Mouse (Mus musculus): ENCODE results near the gene Ryr3. TPM values are rescaled to one million over a fixed set of nuclear protein-coding genes. Genes with fewer than 3 reads are reported as not detected.
"Not testable (repeated sequence)": the region's sequence is repeated elsewhere in the genome, so short reads cannot be mapped to it uniquely, and the experiment has no call there.

Gene Ryr3
- total RNA-seq, 2 experiments from 2014 or later = 17.9 to 18.4 TPM

GRCm38 (mm10) chr2:113095184-113095583 lies 121.7 kb downstream of the Ryr3 start:
- no peak for DNase-seq

DNA sequence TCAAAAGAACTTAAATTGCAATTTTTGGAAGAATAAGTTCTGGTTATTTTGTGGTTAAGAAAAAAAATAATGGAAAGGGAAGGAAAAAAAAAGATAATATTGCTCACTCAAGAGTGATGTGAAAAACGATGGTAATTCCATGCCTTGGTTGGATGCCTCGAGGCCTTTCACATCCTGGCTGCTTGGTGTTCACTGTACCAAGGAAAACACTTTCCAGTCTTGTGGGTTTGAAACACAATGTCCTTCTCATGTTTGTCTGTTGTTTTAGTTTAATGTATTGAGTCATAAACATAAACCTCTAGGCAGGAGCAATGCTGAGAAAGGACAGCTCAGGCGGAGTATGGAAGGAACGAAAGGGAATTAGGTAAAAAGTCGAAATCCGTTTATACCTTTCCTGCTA lies 122.8 kb downstream of the Ryr3 start:
- no peak for DNase-seq

- DNase-seq = no peak
Observed at GRCm38 (mm10) chr2:113092756-113093155, 124.1 kb downstream of the Ryr3 start.

DNA sequence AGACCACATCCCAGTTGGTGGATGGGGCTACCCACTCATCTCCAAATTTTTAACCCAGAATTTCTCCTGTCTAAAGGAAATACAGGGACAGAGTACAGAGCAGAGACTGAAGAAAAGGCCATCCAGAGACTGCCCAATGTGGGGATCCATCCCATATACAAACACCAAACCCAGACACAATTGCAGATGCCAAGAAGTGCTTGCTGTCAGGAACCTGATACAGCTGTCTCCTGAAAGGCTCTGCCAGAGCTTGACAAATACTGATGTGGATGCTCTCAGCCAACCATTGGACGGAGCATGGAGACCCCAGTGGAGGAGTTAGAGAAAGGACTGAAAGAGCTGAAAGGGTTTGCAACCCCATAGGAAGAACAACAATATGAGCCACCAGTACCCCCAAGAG lies 125.6 kb downstream of the Ryr3 start:
- DNase-seq = not testable (repeated sequence)

DNA sequence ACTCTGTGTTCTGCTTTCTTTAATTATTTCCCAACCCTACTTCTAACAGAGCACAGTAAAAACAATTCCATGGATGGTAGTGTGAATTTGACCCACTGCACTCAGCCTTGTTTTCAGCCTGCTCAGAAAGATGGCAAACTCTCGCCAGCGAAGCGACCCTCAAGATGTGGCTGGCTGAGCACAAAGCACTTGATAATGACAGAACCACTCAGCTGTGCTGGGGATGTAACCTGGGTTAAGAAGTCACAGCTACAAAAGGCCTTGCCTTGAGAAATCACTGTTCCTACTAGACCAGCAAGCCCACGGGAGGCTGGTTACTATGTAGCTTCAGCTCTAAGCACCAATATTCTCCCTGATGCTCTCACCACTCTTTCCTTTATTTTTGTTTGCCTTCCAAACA lies 140.5 kb downstream of the Ryr3 start:
- DNase-seq = no peak

DNA sequence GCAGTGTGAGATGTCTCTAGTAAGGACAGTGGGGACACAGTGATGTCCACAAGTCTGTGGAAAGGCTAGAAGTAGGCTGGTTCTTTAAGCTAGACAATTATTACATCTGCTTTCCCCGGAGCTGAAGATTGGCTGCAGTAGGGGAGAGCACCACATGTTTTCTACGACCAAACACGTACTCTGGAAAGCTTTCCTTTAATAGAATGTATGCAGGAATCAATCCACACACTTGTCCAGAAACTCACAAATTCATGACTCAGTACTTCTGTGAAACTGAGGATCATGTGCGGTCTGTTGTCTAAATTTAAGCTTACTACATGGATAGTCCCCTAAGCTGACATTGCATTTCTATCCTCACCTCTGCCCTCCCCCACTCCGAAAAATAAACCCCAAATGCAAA lies 157.5 kb downstream of the Ryr3 start:
- DNase-seq = no peak

DNA sequence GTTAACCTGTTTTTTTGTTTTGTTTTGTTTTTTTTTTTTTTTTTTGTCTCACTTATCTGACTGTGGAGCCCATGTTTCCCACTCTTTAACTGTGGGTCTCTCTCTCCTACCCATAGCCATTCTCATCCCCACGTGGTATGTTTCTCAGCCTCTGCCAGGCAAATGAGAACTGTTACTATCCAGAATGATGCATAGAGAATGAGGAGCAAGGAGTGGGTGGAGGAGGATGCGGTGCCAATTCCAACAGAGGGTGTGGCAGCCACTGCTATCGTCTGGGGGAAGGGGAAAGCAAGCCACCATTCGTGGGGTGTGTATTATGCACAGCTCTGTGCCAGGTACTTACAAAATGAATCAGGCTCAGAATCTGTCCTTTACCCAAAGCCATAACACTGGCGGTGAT lies 158.0 kb downstream of the Ryr3 start:
- no peak for DNase-seq

DNA sequence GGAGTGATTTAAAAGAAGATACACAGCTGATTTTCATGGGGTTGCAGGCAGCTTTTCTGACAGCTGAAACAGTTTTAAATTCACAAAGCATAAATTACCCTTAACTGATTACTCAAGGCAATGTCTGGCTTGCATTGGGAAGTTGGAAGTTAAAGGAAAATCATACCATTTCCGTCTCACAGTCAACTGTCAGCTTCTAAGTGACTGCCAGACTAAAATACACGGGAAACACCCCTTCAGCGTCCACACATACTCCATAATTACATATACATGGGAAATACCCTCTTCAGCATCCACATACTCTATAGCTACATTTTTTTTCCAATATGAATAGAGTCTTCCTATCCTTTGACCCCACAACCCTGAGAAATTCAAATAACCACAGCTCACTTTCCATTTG lies 158.8 kb downstream of the Ryr3 start:
- no peak for DNase-seq

GRCm38 (mm10) chr2:113055591-113055990 lies 161.3 kb downstream of the Ryr3 start:
- DNase-seq = no peak

GRCm38 (mm10) chr2:113049831-113050230 lies 167.1 kb downstream of the Ryr3 start:
- DNase-seq = no peak

DNA sequence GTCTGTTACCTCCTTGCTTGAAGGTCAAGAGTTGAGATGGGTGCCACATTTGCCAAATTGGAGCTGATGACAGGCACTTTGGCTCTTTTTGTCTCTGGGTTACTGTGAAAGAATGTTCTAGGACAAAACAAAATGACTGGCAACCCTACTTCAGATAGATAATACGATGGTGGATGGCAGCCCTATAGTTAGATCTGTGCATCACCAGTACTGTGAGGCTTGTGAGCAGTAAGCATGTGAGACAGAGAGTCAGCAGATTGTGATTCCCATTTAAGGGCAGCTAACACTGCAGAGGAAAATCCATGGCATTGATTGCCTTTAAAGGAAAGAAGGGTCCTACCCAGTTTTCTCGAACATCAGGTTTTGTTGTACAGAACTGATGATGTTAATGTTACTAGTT lies 180.3 kb downstream of the Ryr3 start:
- DNase-seq = no peak

- no peak for DNase-seq
Observed at GRCm38 (mm10) chr2:113030689-113031088, 186.2 kb downstream of the Ryr3 start.

- no peak for DNase-seq
Observed at GRCm38 (mm10) chr2:113019896-113020295, 197.0 kb downstream of the Ryr3 start.

DNA sequence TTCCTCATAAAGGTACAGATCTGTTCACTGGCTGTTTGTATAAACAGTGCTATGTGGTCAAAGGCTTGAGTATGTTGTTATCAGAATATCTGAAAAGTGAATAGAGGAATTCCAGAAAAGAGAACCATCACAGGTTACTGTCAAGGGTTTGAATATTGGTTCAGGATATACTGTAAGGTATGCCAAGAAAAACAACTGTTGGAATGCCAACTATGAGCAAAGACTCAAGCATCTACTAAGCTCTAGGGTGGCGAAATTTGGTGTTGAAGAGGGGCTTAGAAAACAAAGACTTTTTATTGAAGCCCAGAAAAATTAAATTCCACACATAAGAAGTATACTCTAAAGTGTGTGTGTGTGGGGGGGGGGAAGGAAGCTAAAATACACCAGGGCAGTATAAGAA lies 198.6 kb downstream of the Ryr3 start:
- DNase-seq = no peak

- DNase-seq = no peak
Observed at GRCm38 (mm10) chr2:113016236-113016635, 200.7 kb downstream of the Ryr3 start.

GRCm38 (mm10) chr2:113008961-113009740 lies 207.7 kb downstream of the Ryr3 start:
- no peak for DNase-seq

- DNase-seq = no peak
Observed at GRCm38 (mm10) chr2:112998498-112998897, 218.4 kb downstream of the Ryr3 start.

GRCm38 (mm10) chr2:112982908-112983510 lies 233.9 kb downstream of the Ryr3 start:
- DNase-seq = no peak

- no peak for DNase-seq
Observed at GRCm38 (mm10) chr2:112966807-112967625, 249.9 kb downstream of the Ryr3 start.

- no peak for DNase-seq
Observed at GRCm38 (mm10) chr2:112948931-112949330, 268.0 kb downstream of the Ryr3 start.

DNA sequence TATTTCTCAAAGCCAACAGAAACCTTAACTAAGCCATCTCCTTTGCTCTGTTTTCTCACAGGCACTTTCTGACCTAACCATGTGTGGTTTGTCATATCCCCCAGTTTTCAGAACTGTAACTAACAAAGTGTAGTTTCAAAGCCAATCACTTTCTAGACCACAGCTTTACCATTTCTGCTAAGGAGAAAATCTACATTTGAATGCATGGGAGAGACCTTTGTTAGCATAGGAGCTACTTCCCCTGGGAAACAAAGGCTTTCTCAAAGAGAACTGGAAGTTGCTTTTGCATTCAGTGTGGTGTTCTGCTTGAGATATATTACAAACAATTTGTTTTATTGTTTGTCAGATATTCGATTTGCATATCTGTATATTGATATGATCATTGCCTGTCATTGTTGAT lies 285.1 kb downstream of the Ryr3 start:
- no peak for DNase-seq

GRCm38 (mm10) chr2:112913796-112914195 lies 303.1 kb downstream of the Ryr3 start:
- DNase-seq = no peak

- no peak for DNase-seq
Observed at GRCm38 (mm10) chr2:112912611-112913010, 304.3 kb downstream of the Ryr3 start.
